Mouse (Mus musculus): ENCODE measurements around the gene March8. TPM values are rescaled to one million over a fixed set of nuclear protein-coding genes. Genes with fewer than 3 reads are reported as not detected.
A peak's percentile ranks its signal among the peaks of the same experiment; 100 is the strongest.

The March8 gene
- polyA plus RNA-seq, 1 experiment from 2014 or later = 31.9 TPM

DNA sequence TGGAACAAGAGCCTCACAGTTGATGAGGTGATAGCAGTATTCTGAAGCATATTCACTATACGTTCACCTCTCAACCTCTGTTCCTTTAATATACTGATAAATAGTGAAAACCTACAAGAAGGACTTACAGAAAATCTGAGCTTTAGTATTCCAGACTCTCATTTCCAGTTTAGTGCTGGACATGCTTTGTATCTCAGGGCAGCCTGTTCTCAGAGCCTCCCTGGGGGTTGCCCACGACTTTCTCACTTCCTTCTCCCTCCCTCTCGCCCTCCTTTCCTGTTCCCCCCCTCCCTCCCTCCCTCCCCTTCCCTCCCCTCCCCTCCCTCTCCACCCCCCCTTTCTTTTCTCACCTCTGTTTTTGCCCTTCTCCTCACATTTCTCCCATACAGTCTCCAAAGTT is 42.3 kb downstream of the March8 start:
- Histone ChIP-seq H3K4me2 (no peak overlapping the region), H3K27me3 (ENCODE audit: control insufficient read depth, insufficient read depth, low read length) (no peaks in the 10 kb centered on the region), H3K27ac (ENCODE audit: low read depth, low read length) (no peak overlapping the region), H3K9me3 (replicated peaks; ENCODE audit: control insufficient read depth, low read length) (no peaks in the 10 kb centered on the region), H3K4me1 (ENCODE audit: control insufficient read depth, insufficient read depth, low read length) (peaks cover 3% of the 10 kb centered on the region), H3K36me3 (ENCODE audit: control insufficient read depth, insufficient read depth, low read length) (no peaks in the 10 kb centered on the region), H3K4me3 (ENCODE audit: low read depth, low read length) (no peak overlapping the region), H3K9ac (ENCODE audit: low read depth, low read length) (no peak overlapping the region)
- 48% methylated on average over 3 of the region's 3 CpGs for WGBS (ENCODE audit: insufficient replicate concordance)
- ATAC-seq (replicated peaks; ENCODE audit: insufficient number of reproducible peaks, low FRiP score, low TSS enrichment) = no peak

DNA sequence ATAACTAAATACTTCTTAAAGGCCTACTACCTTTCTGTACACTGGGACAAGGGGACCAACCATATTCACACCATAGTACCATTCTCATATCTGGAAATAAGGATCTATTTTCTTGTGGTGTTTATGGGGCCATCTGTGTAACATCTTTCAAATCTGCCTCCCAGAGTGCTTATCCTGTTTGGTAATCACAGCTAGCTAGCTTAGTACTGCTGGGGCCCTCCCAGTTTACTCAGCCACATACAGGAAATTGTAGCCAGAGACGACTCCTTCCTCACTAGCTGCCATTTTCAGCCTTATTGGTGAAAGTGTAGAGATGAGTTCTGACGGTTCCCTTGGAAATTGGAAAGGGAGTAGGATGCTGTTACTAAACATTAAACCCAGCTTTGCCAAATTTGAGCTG is 43.8 kb downstream of the March8 start:
- Histone ChIP-seq H3K9me3 (replicated peaks; ENCODE audit: control insufficient read depth, low read length) (no peaks in the 10 kb centered on the region), H3K4me2 (no peak overlapping the region), H3K27me3 (ENCODE audit: control insufficient read depth, insufficient read depth, low read length) (no peaks in the 10 kb centered on the region), H3K4me3 (ENCODE audit: low read depth, low read length) (no peak overlapping the region), H3K27ac (ENCODE audit: low read depth, low read length) (no peak overlapping the region), H3K4me1 (ENCODE audit: control insufficient read depth, insufficient read depth, low read length) (peaks cover 13% of the 10 kb centered on the region), H3K9ac (ENCODE audit: low read depth, low read length) (no peak overlapping the region), H3K36me3 (ENCODE audit: control insufficient read depth, insufficient read depth, low read length) (no peaks in the 10 kb centered on the region)
- ATAC-seq (replicated peaks; ENCODE audit: insufficient number of reproducible peaks, low FRiP score, low TSS enrichment) = no peak
- 50% methylated on average over 2 of the region's 2 CpGs for WGBS (ENCODE audit: insufficient replicate concordance)

DNA sequence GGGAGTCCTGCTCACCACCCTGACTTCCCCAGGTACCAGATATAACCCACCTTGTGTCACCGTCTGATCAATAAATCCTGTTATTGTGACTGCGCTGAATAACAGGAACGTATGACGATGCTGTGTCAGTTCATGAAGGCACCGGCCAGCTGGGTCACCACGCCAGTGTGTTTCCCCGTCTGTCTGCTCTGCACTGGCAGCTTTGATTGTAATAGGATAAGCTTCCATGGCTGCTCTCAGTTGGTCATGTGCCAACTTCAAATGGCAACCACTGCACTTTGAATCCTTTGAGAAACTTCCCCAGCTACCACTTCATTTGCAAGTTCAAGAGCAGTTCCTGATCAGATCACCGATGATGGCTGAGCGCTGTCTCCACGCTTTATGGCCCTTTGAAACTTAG is 45.8 kb downstream of the March8 start:
- Histone ChIP-seq H3K4me3 (ENCODE audit: low read depth, low read length) (no peak overlapping the region), H3K9me3 (replicated peaks; ENCODE audit: control insufficient read depth, low read length) (no peaks in the 10 kb centered on the region), H3K27ac (ENCODE audit: low read depth, low read length) (no peak overlapping the region), H3K27me3 (ENCODE audit: control insufficient read depth, insufficient read depth, low read length) (no peaks in the 10 kb centered on the region), H3K36me3 (ENCODE audit: control insufficient read depth, insufficient read depth, low read length) (no peaks in the 10 kb centered on the region), H3K9ac (ENCODE audit: low read depth, low read length) (no peak overlapping the region), H3K4me1 (ENCODE audit: control insufficient read depth, insufficient read depth, low read length) (peaks cover 13% of the 10 kb centered on the region), H3K4me2 (no peak overlapping the region)
- WGBS (ENCODE audit: insufficient replicate concordance) = 88% methylated on average over 10 of the region's 10 CpGs
- no peak for ATAC-seq (replicated peaks; ENCODE audit: insufficient number of reproducible peaks, low FRiP score, low TSS enrichment)

DNA sequence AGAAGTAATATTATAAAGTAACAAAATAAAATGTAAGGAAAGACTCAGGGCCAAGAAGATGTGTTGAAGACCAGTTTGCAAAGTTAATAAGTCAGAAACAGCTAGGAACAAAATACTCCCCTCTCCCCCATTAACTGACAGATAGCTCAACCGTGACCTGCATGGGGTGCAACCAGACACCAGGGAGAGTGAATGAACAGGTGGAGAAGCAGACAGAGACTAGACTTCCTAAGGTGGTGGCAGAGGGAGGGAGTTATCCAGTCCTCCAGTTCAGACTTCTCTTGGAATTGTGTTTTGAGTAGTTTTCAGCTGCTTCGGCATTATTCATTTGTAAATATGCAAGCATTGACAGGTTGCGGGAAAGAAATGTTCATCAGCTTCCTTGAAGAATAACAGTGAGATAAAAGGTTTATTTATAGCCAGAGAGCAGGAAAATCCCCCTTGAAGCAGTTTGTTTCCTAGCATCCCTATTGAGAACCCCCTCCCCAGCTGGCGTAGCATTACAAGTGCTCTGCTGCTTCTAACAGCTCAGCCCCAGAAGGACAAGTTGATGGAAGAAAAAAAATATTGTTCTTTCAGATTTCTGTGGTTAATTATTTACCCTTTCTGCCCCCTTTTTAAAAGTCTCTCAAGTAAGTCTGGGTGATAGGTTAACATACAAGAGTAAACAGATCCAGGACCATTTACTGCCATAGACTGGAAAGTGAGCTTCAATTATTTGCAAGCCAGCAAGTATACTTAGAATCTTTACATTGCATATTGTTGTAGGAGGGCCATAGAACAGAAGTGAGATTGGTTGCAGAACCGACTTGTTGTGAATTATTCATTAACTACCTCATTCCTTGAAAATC is 47.6 kb downstream of the March8 start:
- no peak overlapping the region for H3K4me3 ChIP-seq (ENCODE audit: low read depth, low read length)
- no peaks in the 10 kb centered on the region for H3K27me3 ChIP-seq (ENCODE audit: control insufficient read depth, insufficient read depth, low read length)
- H3K36me3 ChIP-seq (ENCODE audit: control insufficient read depth, insufficient read depth, low read length) = no peaks in the 10 kb centered on the region
- 0 out of 2 replicates have a peak overlapping the region, but pooled peaks have one; percentile 6 for H3K4me2 ChIP-seq
- H3K4me1 ChIP-seq (ENCODE audit: control insufficient read depth, insufficient read depth, low read length) = peaks cover 13% of the 10 kb centered on the region
- no peak overlapping the region for H3K27ac ChIP-seq (ENCODE audit: low read depth, low read length)
- no peak overlapping the region for H3K9ac ChIP-seq (ENCODE audit: low read depth, low read length)
- 29% methylated on average over 5 of the region's 5 CpGs for WGBS (ENCODE audit: insufficient replicate concordance)
- ATAC-seq (replicated peaks; ENCODE audit: insufficient number of reproducible peaks, low FRiP score, low TSS enrichment) = no peak
- H3K9me3 ChIP-seq (replicated peaks; ENCODE audit: control insufficient read depth, low read length) = no peaks in the 10 kb centered on the region

DNA sequence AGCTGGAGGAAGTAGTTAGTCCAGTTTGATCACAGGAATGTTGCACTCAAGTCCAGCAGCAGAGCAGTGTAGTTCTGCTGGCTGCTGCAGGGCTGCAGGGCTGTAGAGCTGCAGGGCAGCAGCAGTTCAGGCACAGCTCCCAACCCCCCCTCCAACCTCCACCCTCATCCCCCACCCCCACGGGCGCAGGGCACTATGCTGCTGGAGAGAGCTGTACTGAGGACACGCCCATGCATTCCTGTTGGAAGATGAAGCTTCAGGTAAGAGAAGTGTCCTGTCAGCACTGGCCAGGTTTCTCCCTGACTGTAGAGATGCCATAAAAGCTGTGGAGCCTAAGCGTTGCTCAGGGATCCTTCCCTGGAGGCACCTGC is 48.2 kb downstream of the March8 start:
- H3K27ac ChIP-seq (ENCODE audit: low read depth, low read length) = no peak overlapping the region
- no peaks in the 10 kb centered on the region for H3K27me3 ChIP-seq (ENCODE audit: control insufficient read depth, insufficient read depth, low read length)
- no peaks in the 10 kb centered on the region for H3K9me3 ChIP-seq (replicated peaks; ENCODE audit: control insufficient read depth, low read length)
- 24% methylated on average over 4 of the region's 4 CpGs for WGBS (ENCODE audit: insufficient replicate concordance)
- no peak overlapping the region for H3K4me2 ChIP-seq
- peaks cover 13% of the 10 kb centered on the region for H3K4me1 ChIP-seq (ENCODE audit: control insufficient read depth, insufficient read depth, low read length)
- no peaks in the 10 kb centered on the region for H3K36me3 ChIP-seq (ENCODE audit: control insufficient read depth, insufficient read depth, low read length)
- no peak overlapping the region for H3K4me3 ChIP-seq (ENCODE audit: low read depth, low read length)
- 0 out of 2 replicates have a peak, but pooled peaks have one; percentile 35 for ATAC-seq (replicated peaks; ENCODE audit: insufficient number of reproducible peaks, low FRiP score, low TSS enrichment)
- no peak overlapping the region for H3K9ac ChIP-seq (ENCODE audit: low read depth, low read length)

DNA sequence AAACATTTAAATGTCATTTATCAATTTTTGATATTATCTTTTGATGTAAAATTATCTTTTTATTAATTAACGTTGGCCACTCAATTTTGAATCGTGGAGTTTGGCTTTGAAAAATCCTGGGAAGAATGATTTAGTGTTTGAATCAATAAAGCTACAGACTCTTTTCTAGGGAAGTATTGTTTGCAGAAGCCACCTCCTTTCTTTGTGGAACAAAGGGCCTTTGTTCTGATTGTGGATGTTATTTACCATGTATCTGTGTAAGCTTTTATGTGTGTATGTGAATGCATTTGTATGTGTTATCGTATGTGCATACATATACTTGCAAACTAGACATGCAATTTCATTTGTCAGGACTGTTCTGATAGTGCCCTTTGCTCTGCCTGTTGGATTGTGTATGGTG is 48.7 kb downstream of the March8 start:
- Histone ChIP-seq H3K4me3 (ENCODE audit: low read depth, low read length) (no peak overlapping the region), H3K9ac (ENCODE audit: low read depth, low read length) (no peak overlapping the region), H3K27me3 (ENCODE audit: control insufficient read depth, insufficient read depth, low read length) (no peaks in the 10 kb centered on the region), H3K27ac (ENCODE audit: low read depth, low read length) (no peak overlapping the region), H3K36me3 (ENCODE audit: control insufficient read depth, insufficient read depth, low read length) (no peaks in the 10 kb centered on the region), H3K4me1 (ENCODE audit: control insufficient read depth, insufficient read depth, low read length) (peaks cover 13% of the 10 kb centered on the region), H3K9me3 (replicated peaks; ENCODE audit: control insufficient read depth, low read length) (no peaks in the 10 kb centered on the region), H3K4me2 (no peak overlapping the region)
- 84% methylated on average over 3 of the region's 3 CpGs for WGBS (ENCODE audit: insufficient replicate concordance)
- no peak for ATAC-seq (replicated peaks; ENCODE audit: insufficient number of reproducible peaks, low FRiP score, low TSS enrichment)

DNA sequence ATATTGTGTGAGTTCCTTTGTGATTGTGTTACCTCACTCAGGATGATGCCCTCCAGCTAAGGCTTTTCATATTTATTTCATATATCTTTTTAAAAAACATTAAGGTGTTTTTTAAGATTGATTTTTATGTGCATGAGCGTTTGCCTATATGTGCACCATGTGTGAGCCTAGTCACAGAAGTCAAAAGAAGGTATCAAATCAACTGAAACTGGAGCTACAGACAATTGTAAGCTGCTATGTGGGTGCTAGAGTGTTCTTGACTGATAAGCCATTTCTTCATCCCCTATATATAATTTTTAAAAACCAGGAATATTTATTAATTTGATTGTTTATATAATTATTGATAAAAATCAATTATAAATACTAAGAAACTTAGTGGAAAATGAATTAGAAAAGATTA is 50.2 kb downstream of the March8 start:
- 98% methylated on average over 1 of the region's 1 CpGs for WGBS (ENCODE audit: insufficient replicate concordance)
- no peak overlapping the region for H3K4me3 ChIP-seq (ENCODE audit: low read depth, low read length)

DNA sequence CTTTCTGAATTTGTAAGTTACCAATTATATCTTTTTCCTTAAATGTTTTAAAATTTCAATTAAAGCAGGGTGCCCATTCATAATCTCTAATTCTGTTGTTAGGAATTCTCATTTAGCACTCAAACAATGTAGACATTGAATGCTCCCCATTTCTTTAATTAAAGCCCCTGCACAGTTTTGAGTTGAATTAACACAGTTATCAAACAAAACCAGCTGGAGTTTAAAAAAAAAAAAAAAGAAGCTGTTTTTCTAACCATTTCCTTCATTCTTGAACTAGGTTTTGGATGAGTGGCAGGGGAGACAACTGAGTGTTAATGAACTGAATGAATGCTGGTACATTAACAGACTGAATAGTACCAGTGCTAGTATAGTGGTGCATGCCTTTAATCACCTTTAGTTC is 51.7 kb downstream of the March8 start:
- ATAC-seq (replicated peaks; ENCODE audit: insufficient number of reproducible peaks, low FRiP score, low TSS enrichment) = no peak
- no peaks in the 10 kb centered on the region for H3K27me3 ChIP-seq (ENCODE audit: control insufficient read depth, insufficient read depth, low read length)

More for the DNA sequence above, 50.2 kb downstream of the March8 start:
- Histone ChIP-seq H3K4me1 (ENCODE audit: control insufficient read depth, insufficient read depth, low read length) (peaks cover 13% of the 10 kb centered on the region), H3K27ac (ENCODE audit: low read depth, low read length) (no peak overlapping the region), H3K9ac (ENCODE audit: low read depth, low read length) (no peak overlapping the region), H3K9me3 (replicated peaks; ENCODE audit: control insufficient read depth, low read length) (no peaks in the 10 kb centered on the region), H3K36me3 (ENCODE audit: control insufficient read depth, insufficient read depth, low read length) (no peaks in the 10 kb centered on the region), H3K4me2 (no peak overlapping the region), H3K27me3 (ENCODE audit: control insufficient read depth, insufficient read depth, low read length) (no peaks in the 10 kb centered on the region)
- ATAC-seq (replicated peaks; ENCODE audit: insufficient number of reproducible peaks, low FRiP score, low TSS enrichment) = no peak

More for the DNA sequence above, 51.7 kb downstream of the March8 start:
- Histone ChIP-seq H3K9me3 (replicated peaks; ENCODE audit: control insufficient read depth, low read length) (no peaks in the 10 kb centered on the region), H3K4me1 (ENCODE audit: control insufficient read depth, insufficient read depth, low read length) (peaks cover 11% of the 10 kb centered on the region), H3K4me3 (ENCODE audit: low read depth, low read length) (no peak overlapping the region), H3K36me3 (ENCODE audit: control insufficient read depth, insufficient read depth, low read length) (no peaks in the 10 kb centered on the region), H3K4me2 (no peak overlapping the region), H3K27ac (ENCODE audit: low read depth, low read length) (no peak overlapping the region), H3K9ac (ENCODE audit: low read depth, low read length) (no peak overlapping the region)
